Mouse (Mus musculus): ENCODE results near the gene Itga7. TPM values are rescaled to one million over a fixed set of nuclear protein-coding genes. Genes with fewer than 3 reads are reported as not detected.

Gene Itga7
- total and polyA plus RNA-seq, 3 experiments, result 0.04 to 0.14 TPM; not detected in 1

DNA sequence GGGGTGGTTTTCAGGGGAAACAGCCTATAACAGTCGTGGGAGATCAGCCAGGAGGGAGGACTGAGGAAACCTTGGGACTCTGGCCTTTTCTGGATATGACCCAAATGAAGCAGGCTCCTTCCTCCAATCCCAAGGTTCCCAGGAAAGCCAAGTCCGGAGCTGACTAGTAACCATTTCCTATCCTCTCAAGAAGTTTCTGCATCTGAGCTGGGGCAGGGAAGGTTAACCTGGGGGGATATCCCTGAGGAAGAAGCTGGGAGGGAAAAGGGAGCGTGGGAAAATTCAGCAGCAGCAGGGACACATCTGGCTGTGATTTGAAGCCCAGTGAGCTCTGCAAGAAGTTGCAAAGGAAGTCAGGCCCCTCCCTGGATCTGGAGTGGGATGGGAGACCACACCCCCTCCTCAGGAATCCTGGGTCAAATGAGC is 12.9 kb upstream of the Itga7 start:
- Histone ChIP-seq H3K79me2 (ENCODE audit: control insufficient read depth, insufficient read depth, low read length, poor library complexity) (peaks cover 3% of the 10 kb centered on the region; the same call in 1 of the 2 replicates), H3K4me1 (ENCODE audit: control insufficient read depth in 1 of 2, insufficient read depth in 2 of 2, low read length in 2 of 2) (peaks cover 0 to 20% of the 10 kb centered on the region in 2 experiments; a peak in 3 of 4 replicates), H3K4me3 (ENCODE audit: control insufficient read depth in 1 of 2, insufficient read depth in 1 of 2, low read depth in 2 of 2, low read length in 2 of 2) (no peak overlapping the region), H3K27me3 (ENCODE audit: control insufficient read depth in 1 of 2, insufficient read depth in 2 of 2, low read length in 2 of 2) (no peaks in the 10 kb centered on the region), H3K9ac (ENCODE audit: control insufficient read depth, low read depth, low read length, poor library complexity, severe bottlenecking) (no peak overlapping the region), H3K9me3 (replicated peaks; ENCODE audit: insufficient read depth, low read length) (no peaks in the 10 kb centered on the region), H3K27ac (ENCODE audit: control insufficient read depth, low read depth, low read length) (no peak overlapping the region), H3K36me3 (ENCODE audit: control insufficient read depth in 1 of 2, insufficient read depth in 2 of 2, low read length in 2 of 2) (peaks cover 0 to 2% of the 10 kb centered on the region in 2 experiments; a peak in 1 of 4 replicates)
- TF ChIP-seq RAD21 (IDR thresholded peaks at IDR 0.05; ENCODE audit: low read depth, low read length), result no peak
- TF ChIP-seq ZMIZ1 (IDR thresholded peaks at IDR 0.05; ENCODE audit: low read depth, low read length), result no peak
- no peak for TF ChIP-seq CTCF (IDR thresholded peaks at IDR 0.05 in 2 of 3, conservative IDR thresholded peaks at IDR 0.05 in 1 of 3; ENCODE audit: control insufficient read depth in 1 of 3, insufficient read depth in 1 of 3, low read depth in 2 of 3, low read length in 3 of 3, poor library complexity in 1 of 3, severe bottlenecking in 1 of 3)
- TF ChIP-seq ZKSCAN1 (IDR thresholded peaks at IDR 0.05; ENCODE audit: low read depth, low read length), result no peak
- TF ChIP-seq TAL1 (IDR thresholded peaks at IDR 0.05; ENCODE audit: low read length), result no peak
- no peak for TF ChIP-seq MXI1 (IDR thresholded peaks at IDR 0.05; ENCODE audit: low read depth, low read length)
- no peak for TF ChIP-seq BHLHE40 (IDR thresholded peaks at IDR 0.05; ENCODE audit: borderline replicate concordance, low read depth, low read length)
- no peak for TF ChIP-seq CHD2 (IDR thresholded peaks at IDR 0.05; ENCODE audit: low read length)
- no peak for TF ChIP-seq CHD1 (IDR thresholded peaks at IDR 0.05; ENCODE audit: low read depth, low read length)
- no peak for TF ChIP-seq JUND (IDR thresholded peaks at IDR 0.05; ENCODE audit: low read depth, low read length)
- TF ChIP-seq MYB (IDR thresholded peaks at IDR 0.05; ENCODE audit: low read depth, low read length), result no peak
- TF ChIP-seq ELF1 (IDR thresholded peaks at IDR 0.05; ENCODE audit: low read depth, low read length), result no peak
- TF ChIP-seq UBTF (IDR thresholded peaks at IDR 0.05; ENCODE audit: borderline replicate concordance, insufficient read depth, low read depth, low read length), result no peak
- no peak for TF ChIP-seq SIN3A (IDR thresholded peaks at IDR 0.05; ENCODE audit: low read length)
- TF ChIP-seq USF2 (IDR thresholded peaks at IDR 0.05; ENCODE audit: borderline replicate concordance in 1 of 2, insufficient read depth in 1 of 2, low read depth in 1 of 2, low read length in 2 of 2), result no peak
- no peak for TF ChIP-seq KAT2A (conservative IDR thresholded peaks at IDR 0.05; ENCODE audit: low read depth, low read length)
- TF ChIP-seq POLR2A (IDR thresholded peaks at IDR 0.05; ENCODE audit: control insufficient read depth in 1 of 2, insufficient read depth in 1 of 2, low read depth in 1 of 2, low read length in 2 of 2, poor library complexity in 1 of 2), result no peak
- TF ChIP-seq EP300 (IDR thresholded peaks at IDR 0.05; ENCODE audit: low read depth in 1 of 2, low read length in 2 of 2), result no peak
- no peak for TF ChIP-seq HCFC1 (IDR thresholded peaks at IDR 0.05; ENCODE audit: low read depth, low read length)
- TF ChIP-seq POLR2AphosphoS5 (IDR thresholded peaks at IDR 0.05; ENCODE audit: borderline replicate concordance, low read depth, low read length), result no peak
- no peak for DNase-seq (ENCODE audit: low read depth, low spot score)

DNA sequence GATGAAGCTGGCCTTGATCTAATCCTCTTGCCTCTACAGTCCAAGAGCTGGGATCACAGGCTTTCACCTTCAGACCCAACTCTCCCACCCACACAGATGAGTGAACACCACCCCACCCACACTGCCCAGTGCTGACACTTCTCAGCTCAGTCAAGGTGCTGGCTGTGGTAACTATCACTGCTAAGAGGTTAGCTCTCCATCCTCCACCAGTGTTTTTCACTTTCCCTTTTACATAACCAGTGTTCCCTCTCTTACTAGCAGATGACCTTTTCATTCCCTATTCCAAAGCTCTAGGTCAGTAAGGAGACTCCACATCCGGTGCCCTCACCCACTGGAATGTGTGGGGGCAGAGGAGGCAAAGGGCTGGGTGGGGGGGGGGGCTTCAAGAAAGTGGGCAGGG is 12.4 kb upstream of the Itga7 start:
- Histone ChIP-seq H3K4me1 (ENCODE audit: control insufficient read depth in 1 of 2, insufficient read depth in 2 of 2, low read length in 2 of 2) (peaks cover 0 to 20% of the 10 kb centered on the region in 2 experiments; a peak in 3 of 4 replicates), H3K9ac (ENCODE audit: control insufficient read depth, low read depth, low read length, poor library complexity, severe bottlenecking) (no peak overlapping the region), H3K79me2 (ENCODE audit: control insufficient read depth, insufficient read depth, low read length, poor library complexity) (peaks cover 3% of the 10 kb centered on the region; the same call in 1 of the 2 replicates), H3K36me3 (ENCODE audit: control insufficient read depth in 1 of 2, insufficient read depth in 2 of 2, low read length in 2 of 2) (peaks cover 0 to 2% of the 10 kb centered on the region in 2 experiments; a peak in 1 of 4 replicates), H3K4me3 (ENCODE audit: control insufficient read depth in 1 of 2, insufficient read depth in 1 of 2, low read depth in 2 of 2, low read length in 2 of 2) (no peak overlapping the region), H3K27me3 (ENCODE audit: control insufficient read depth in 1 of 2, insufficient read depth in 2 of 2, low read length in 2 of 2) (no peaks in the 10 kb centered on the region), H3K27ac (ENCODE audit: control insufficient read depth, low read depth, low read length) (no peak overlapping the region), H3K9me3 (replicated peaks; ENCODE audit: insufficient read depth, low read length) (no peaks in the 10 kb centered on the region)
- no peak for TF ChIP-seq E2F4 (IDR thresholded peaks at IDR 0.05; ENCODE audit: borderline replicate concordance, low read depth, low read length)
- TF ChIP-seq HCFC1 (IDR thresholded peaks at IDR 0.05; ENCODE audit: low read depth, low read length), result no peak
- TF ChIP-seq RCOR1 (IDR thresholded peaks at IDR 0.05; ENCODE audit: low read depth, low read length), result no peak
- TF ChIP-seq SMC3 (IDR thresholded peaks at IDR 0.05; ENCODE audit: low read depth, low read length), result no peak
- TF ChIP-seq RAD21 (IDR thresholded peaks at IDR 0.05; ENCODE audit: low read depth, low read length), result no peak
- TF ChIP-seq MXI1 (IDR thresholded peaks at IDR 0.05; ENCODE audit: low read depth, low read length), result no peak
- no peak for DNase-seq (ENCODE audit: low read depth, low spot score)
